Comparison of ENCODE assay signal across 31 mouse cellular contexts in the genomic region with DNA sequence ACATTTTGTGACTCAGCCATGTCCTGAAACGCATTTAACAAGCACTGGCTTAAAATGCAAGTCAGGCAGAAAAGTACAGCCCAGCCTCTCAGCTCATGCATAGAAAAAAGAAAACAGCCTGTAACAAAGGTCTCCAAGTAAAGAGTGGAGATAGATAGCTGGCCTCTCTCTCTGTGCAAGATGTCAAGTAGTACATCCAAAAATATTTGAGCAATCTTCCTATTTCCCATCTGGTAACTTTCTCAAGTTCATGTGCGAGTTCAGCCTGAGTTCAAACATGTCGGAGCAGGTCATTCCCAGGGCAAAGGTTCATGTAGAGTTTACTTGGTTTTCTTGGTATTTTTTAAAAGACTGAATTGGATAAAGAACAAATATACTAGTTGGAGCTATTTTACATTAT. TPM values are rescaled to one million over a fixed set of nuclear protein-coding genes. Genes with fewer than 3 reads are reported as not detected.
DNase-seq lines count a peak whose midpoint lies in the region; ATAC-seq and TF ChIP-seq lines count a peak whose summit lies in the region.
"Had no signal": no experiment of that assay in that cellular context is flagged by ENCODE, and none has a peak within 500 bp of the region (broad histone marks: within the 10 kb centered on the region; RNA-seq: fewer than 3 reads in every experiment).

No protein-coding gene starts in this region.

- H3K9ac ChIP-seq in kidney, postnatal 0 days (ENCODE audit: low read depth, low read length) = no peak overlapping the region
- H3K9ac ChIP-seq in kidney, embryonic 14.5 days (ENCODE audit: low read depth, low read length) = no peak overlapping the region
- no peak overlapping the region for H3K9ac ChIP-seq in lung, embryonic 14.5 days
- H3K9ac ChIP-seq: embryonic facial prominence, embryonic 15.5 days; heart, embryonic 13.5 days; hindbrain, embryonic 14.5 days; liver, embryonic 12.5 days; neural tube, embryonic 13.5 days had no signal

- H3K4me1 ChIP-seq in kidney, postnatal 0 days (replicated peaks; ENCODE audit: insufficient read depth, low read length) = no peaks in the 10 kb centered on the region
- H3K4me1 ChIP-seq in kidney, embryonic 14.5 days (ENCODE audit: control insufficient read depth, insufficient read depth, low read length) = no peaks in the 10 kb centered on the region
- H3K4me1 ChIP-seq in lung, embryonic 14.5 days (ENCODE audit: insufficient read depth) = no peaks in the 10 kb centered on the region
- H3K4me1 ChIP-seq: embryonic facial prominence, embryonic 15.5 days; heart, embryonic 13.5 days; liver, embryonic 12.5 days; midbrain, embryonic 10.5 days had no signal

- no peaks in the 10 kb centered on the region for H3K9me3 ChIP-seq in kidney, postnatal 0 days (replicated peaks; ENCODE audit: low read length)
- no peaks in the 10 kb centered on the region for H3K9me3 ChIP-seq in kidney, embryonic 14.5 days (ENCODE audit: control insufficient read depth, low read length)
- H3K9me3 ChIP-seq in lung, embryonic 14.5 days (ENCODE audit: low read depth, low read length) = no peaks in the 10 kb centered on the region
- H3K9me3 ChIP-seq: embryonic facial prominence, embryonic 15.5 days; heart, embryonic 13.5 days; liver, embryonic 12.5 days; midbrain, embryonic 10.5 days; neural tube, embryonic 13.5 days had no signal

- TF ChIP-seq CTCF in kidney, postnatal 0 days (IDR thresholded peaks at IDR 0.05; ENCODE audit: low read depth) = no peak
- TF ChIP-seq CTCF in lung, embryonic 14.5 days (IDR thresholded peaks at IDR 0.05; ENCODE audit: low read depth) = no peak

- no peak overlapping the region for H3K4me2 ChIP-seq in kidney, postnatal 0 days (ENCODE audit: low read length)
- no peak overlapping the region for H3K4me2 ChIP-seq in kidney, embryonic 14.5 days (replicated peaks; ENCODE audit: low read depth, low read length)
- H3K4me2 ChIP-seq in lung, embryonic 14.5 days = no peak overlapping the region
- H3K4me2 ChIP-seq: embryonic facial prominence, embryonic 15.5 days; heart, embryonic 13.5 days; hindbrain, embryonic 14.5 days; liver, embryonic 12.5 days; neural tube, embryonic 13.5 days had no signal

- H3K36me3 ChIP-seq in kidney, postnatal 0 days (ENCODE audit: insufficient read depth, low read length) = no peaks in the 10 kb centered on the region
- no peaks in the 10 kb centered on the region for H3K36me3 ChIP-seq in kidney, embryonic 14.5 days (ENCODE audit: control insufficient read depth, insufficient read depth, low read length)
- no peaks in the 10 kb centered on the region for H3K36me3 ChIP-seq in lung, embryonic 14.5 days (ENCODE audit: insufficient read depth)
- H3K36me3 ChIP-seq: embryonic facial prominence, embryonic 15.5 days; heart, embryonic 13.5 days; liver, embryonic 12.5 days; midbrain, embryonic 10.5 days; neural tube, embryonic 13.5 days had no signal

- 60% methylated on average over 3 of the region's 3 CpGs for WGBS in kidney, postnatal 0 days
- 65% methylated on average over 3 of the region's 3 CpGs for WGBS in kidney, embryonic 14.5 days
- WGBS in lung, embryonic 14.5 days = 47% methylated on average over 3 of the region's 3 CpGs

- H3K4me3 ChIP-seq in kidney, postnatal 0 days (replicated peaks; ENCODE audit: low read depth, low read length) = no peak overlapping the region
- no peak overlapping the region for H3K4me3 ChIP-seq in kidney, embryonic 14.5 days (ENCODE audit: low read length)
- H3K4me3 ChIP-seq in lung, embryonic 14.5 days (ENCODE audit: low read depth, low read length) = no peak overlapping the region
- H3K4me3 ChIP-seq: embryonic facial prominence, embryonic 15.5 days; gastrocnemius, adult 2 months; heart, embryonic 13.5 days; left cerebral cortex, adult 2 months; liver, embryonic 12.5 days; midbrain, embryonic 10.5 days; myocyte; neural tube, embryonic 13.5 days had no signal

- intact Hi-C loops in heart, postnatal 14 days (cut with DNase I) = no loop called here

- peak; percentile 66 for DNase-seq in heart, adult 11 months
- DNase-seq in heart, postnatal 14 days = no peak
- peak; percentile 46 for DNase-seq in kidney, postnatal 0 days (ENCODE audit: low spot score)
- peak; percentile 59 for DNase-seq in lung, embryonic 14.5 days
- no peak for DNase-seq in lung, postnatal 4 days
- DNase-seq in lung, postnatal 10 days = peak; percentile 17
- no peak for DNase-seq in thymus, postnatal 25 days
- DNase-seq: adrenal gland, postnatal 14 days; cerebellum, adult 8-10 months; cerebellum, postnatal 36 days; embryo, embryonic 11 days; gastrocnemius, adult 2 months; heart, postnatal 4 days; layer of hippocampus, adult 9-11 months; left cerebral cortex, postnatal 4 days; right cerebral cortex, postnatal 25 days; thymus, postnatal 14 days had no signal

- no peaks in the 10 kb centered on the region for H3K27me3 ChIP-seq in kidney, postnatal 0 days (ENCODE audit: insufficient read depth, low read length)
- no peaks in the 10 kb centered on the region for H3K27me3 ChIP-seq in kidney, embryonic 14.5 days (ENCODE audit: control insufficient read depth, insufficient read depth, low read length)
- no peaks in the 10 kb centered on the region for H3K27me3 ChIP-seq in lung, embryonic 14.5 days (ENCODE audit: insufficient read depth, low read length)
- H3K27me3 ChIP-seq: embryonic facial prominence, embryonic 15.5 days; heart, embryonic 13.5 days; liver, embryonic 12.5 days; neural tube, embryonic 13.5 days had no signal

- ATAC-seq in kidney, postnatal 0 days (replicated peaks; ENCODE audit: low FRiP score, low read depth) = no peak
- ATAC-seq in kidney, embryonic 14.5 days (ENCODE audit: low FRiP score, low TSS enrichment) = no peak
- peak; percentile 28; the same call in 1 of the 2 replicates for ATAC-seq in lung, embryonic 14.5 days (ENCODE audit: insufficient read depth)
- ATAC-seq: forebrain, embryonic 14.5 days; inflammation-experienced regulatory T-cells, adult 6 months; liver, embryonic 12.5 days; midbrain, embryonic 16.5 days had no signal

- H3K27ac ChIP-seq in kidney, postnatal 0 days = no peak overlapping the region
- H3K27ac ChIP-seq in kidney, embryonic 14.5 days (ENCODE audit: low read depth, low read length) = no peak overlapping the region
- H3K27ac ChIP-seq in lung, embryonic 14.5 days (ENCODE audit: low read depth) = peak overlapping the region; percentile 30; the same call in 1 of the 2 replicates
- H3K27ac ChIP-seq: embryonic facial prominence, embryonic 15.5 days; gastrocnemius, adult 2 months; heart, embryonic 13.5 days; hindbrain, embryonic 14.5 days; left cerebral cortex, adult 2 months; liver, embryonic 12.5 days; midbrain, embryonic 10.5 days; neural tube, embryonic 13.5 days had no signal

RNA-seq across cellular contexts. Expression of gene Fgg, which starts 36.5 kb away (rescaled TPM):
- total RNA-seq in heart, postnatal 14 days (2021) = not detected
- 1.2 and 2.3 TPM in 2 replicates for polyA plus RNA-seq in kidney, postnatal 0 days (2015; fragmentation: Nextera tagmentation; extraction: Ambion mirVana)
- 0.11 TPM in 1 of 2 replicates, not detected in the other for polyA plus RNA-seq in kidney, embryonic 14.5 days (2014; fragmentation: Nextera tagmentation; extraction: Ambion mirVana)
- polyA plus RNA-seq in lung, embryonic 14.5 days (2014; fragmentation: Nextera tagmentation; extraction: Ambion mirVana) = not detected in 2 replicates
- total RNA-seq: gastrocnemius, adult 2 months; left cerebral cortex, adult 2 months; left cerebral cortex, postnatal 4 days had no signal
- polyA plus RNA-seq: embryonic facial prominence, embryonic 15.5 days; forebrain, embryonic 14.5 days; frontal cortex, adult 2 months; hindbrain, embryonic 14.5 days; inflammation-experienced regulatory T-cells, adult 6 months; large intestine, adult 2 months; midbrain, embryonic 16.5 days; myocyte; neural tube, embryonic 13.5 days had no signal

RNA-seq across cellular contexts. Expression of gene Fga, which starts 54.8 kb away (rescaled TPM):
- total RNA-seq in heart, postnatal 14 days (2021) = not detected
- polyA plus RNA-seq in kidney, postnatal 0 days (2015; fragmentation: Nextera tagmentation; extraction: Ambion mirVana) = 5.1 and 5.5 TPM in 2 replicates
- polyA plus RNA-seq in kidney, embryonic 14.5 days (2014; fragmentation: Nextera tagmentation; extraction: Ambion mirVana) = 0.30 and 0.60 TPM in 2 replicates
- 0.11 and 0.20 TPM in 2 replicates for polyA plus RNA-seq in lung, embryonic 14.5 days (2014; fragmentation: Nextera tagmentation; extraction: Ambion mirVana)
- total RNA-seq: gastrocnemius, adult 2 months; left cerebral cortex, adult 2 months; left cerebral cortex, postnatal 4 days had no signal
- polyA plus RNA-seq: forebrain, embryonic 14.5 days; hindbrain, embryonic 14.5 days; inflammation-experienced regulatory T-cells, adult 6 months; midbrain, embryonic 10.5 days; midbrain, embryonic 16.5 days; myocyte had no signal

Comparison
In these comparisons a context has a peak if more than half of its experiments do, and no peak if none do; other contexts are left out.
1. DNase-seq: peak in heart, adult 11 months (single experiment), kidney, postnatal 0 days (single experiment), lung, embryonic 14.5 days (single experiment) and lung, postnatal 10 days (single experiment); none in heart, postnatal 14 days (0 of 2), lung, postnatal 4 days (0 of 2) and thymus, postnatal 25 days (single experiment).